In the genomic region with DNA sequence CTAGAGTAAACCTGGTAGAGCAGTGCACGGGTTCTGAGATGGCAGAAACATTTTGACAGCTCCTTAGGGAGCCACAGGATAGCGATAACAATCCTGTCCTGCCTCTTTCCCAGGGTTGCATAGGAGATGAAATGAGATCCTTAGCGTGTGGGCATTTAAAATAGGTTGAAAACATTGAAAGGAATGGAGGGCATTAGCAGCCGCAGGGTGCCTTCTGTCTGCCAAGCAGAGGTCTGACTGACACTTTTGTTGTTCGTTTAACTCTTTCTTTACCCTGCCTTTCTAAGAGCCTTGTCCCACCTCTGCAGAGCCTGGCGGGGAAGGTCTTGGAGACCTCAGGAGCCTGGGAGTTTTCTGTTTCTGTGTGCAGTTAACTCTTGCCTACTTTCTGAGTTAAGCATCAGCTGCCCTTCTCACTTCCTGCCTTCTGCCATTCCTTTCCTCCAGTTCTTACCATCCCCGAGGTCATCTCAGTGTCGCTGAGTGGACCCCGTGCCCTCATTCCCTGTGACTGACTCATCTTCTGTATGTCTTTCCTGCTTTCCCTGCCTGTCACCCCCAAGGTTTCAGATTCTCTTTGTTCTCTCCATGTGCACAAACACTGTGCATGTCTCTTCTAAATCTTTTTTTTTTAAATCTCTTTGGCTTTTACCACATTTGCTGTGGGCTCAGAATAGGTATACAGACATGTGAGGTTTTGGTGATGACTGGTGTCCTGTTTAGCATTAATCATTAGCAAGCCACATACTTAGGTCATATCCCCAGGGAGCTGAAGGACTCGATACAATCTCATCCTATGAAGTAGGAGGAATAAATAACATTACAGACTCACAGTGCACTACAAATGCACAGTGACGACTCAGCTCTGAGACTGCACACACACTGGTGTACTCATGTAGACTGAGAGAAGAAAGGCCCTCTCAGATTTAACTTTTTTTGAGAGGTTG, we compare ENCODE assay signal across 8 mouse cellular contexts. TPM values are rescaled to one million over a fixed set of nuclear protein-coding genes. Genes with fewer than 3 reads are reported as not detected.
DNase-seq lines count a peak whose midpoint lies in the region; ATAC-seq lines count a peak whose summit lies in the region.

No protein-coding gene starts in this region.

- peak; percentile 28 for ATAC-seq in inflammation-experienced regulatory T-cells, adult 6 months
- no peak for ATAC-seq in CD4-positive, CD25-positive, alpha-beta regulatory T cell, adult 4 months

- peak; percentile 17 for DNase-seq in embryo, embryonic 10 days (ENCODE audit: low spot score)
- DNase-seq in embryo, embryonic 9.5 days (ENCODE audit: extremely low spot score), result no peak
- DNase-seq in 3134 (ENCODE audit: extremely low read depth, insufficient read length, low spot score), result peak; percentile 55
- DNase-seq in embryo, embryonic 11 days, result peak; percentile 23
- DNase-seq in thymus, adult 18-20 months, result no peak
- no peak for DNase-seq in spleen, postnatal 4 days (ENCODE audit: low spot score in 2 of 2)

RNA-seq across cellular contexts. Expression of gene Kif3c, which starts 6.3 kb away (rescaled TPM):
- polyA plus RNA-seq in inflammation-experienced regulatory T-cells, adult 6 months (2017; shearing (Covaris generic)), result 1 to 10 TPM; 2.4 to 4.9 (median 3.4) TPM
- 1 to 10 TPM; 2.6 to 3.3 TPM for polyA plus RNA-seq in CD4-positive, CD25-positive, alpha-beta regulatory T cell, adult 4 months (2017; shearing (Covaris generic))

RNA-seq across cellular contexts. Expression of gene Asxl2, which starts 55.4 kb away (rescaled TPM):
- polyA plus RNA-seq in inflammation-experienced regulatory T-cells, adult 6 months (2017; shearing (Covaris generic)), result 10 to 100 TPM; 38.8 to 56.8 (median 53.1) TPM
- 10 to 100 TPM; 55.6 to 64.8 TPM for polyA plus RNA-seq in CD4-positive, CD25-positive, alpha-beta regulatory T cell, adult 4 months (2017; shearing (Covaris generic))

Comparison
In these comparisons a context has a peak if more than half of its experiments do, and no peak if none do; other contexts are left out.
1. DNase-seq: peak in embryo, embryonic 10 days (single experiment), 3134 (single experiment) and embryo, embryonic 11 days (single experiment); none in embryo, embryonic 9.5 days (single experiment), thymus, adult 18-20 months (0 of 2) and spleen, postnatal 4 days (0 of 2).